Mouse (Mus musculus) testis, adult 2 months (tissue): ENCODE results near the gene Nt5c3b.

Experiments
- CTCF ChIP-seq: fragments of 200-500 bp; IDR thresholded peaks from 2 replicates; pipeline ENCODE4 v1.5.1; 2012; ENCODE audit warnings: low read depth, mild to moderate bottlenecking, inconsistent platforms, low read length, moderate library complexity; ENCODE audit not compliant: control insufficient read depth, insufficient read depth, insufficient replicate concordance
- POLR2A ChIP-seq: fragments of 200-500 bp; IDR thresholded peaks from 2 replicates; pipeline ENCODE4 v1.6.1; 2012; ENCODE audit warnings: low read depth, mild to moderate bottlenecking, inconsistent platforms, low read length, moderate library complexity; ENCODE audit not compliant: control insufficient read depth

DNA sequence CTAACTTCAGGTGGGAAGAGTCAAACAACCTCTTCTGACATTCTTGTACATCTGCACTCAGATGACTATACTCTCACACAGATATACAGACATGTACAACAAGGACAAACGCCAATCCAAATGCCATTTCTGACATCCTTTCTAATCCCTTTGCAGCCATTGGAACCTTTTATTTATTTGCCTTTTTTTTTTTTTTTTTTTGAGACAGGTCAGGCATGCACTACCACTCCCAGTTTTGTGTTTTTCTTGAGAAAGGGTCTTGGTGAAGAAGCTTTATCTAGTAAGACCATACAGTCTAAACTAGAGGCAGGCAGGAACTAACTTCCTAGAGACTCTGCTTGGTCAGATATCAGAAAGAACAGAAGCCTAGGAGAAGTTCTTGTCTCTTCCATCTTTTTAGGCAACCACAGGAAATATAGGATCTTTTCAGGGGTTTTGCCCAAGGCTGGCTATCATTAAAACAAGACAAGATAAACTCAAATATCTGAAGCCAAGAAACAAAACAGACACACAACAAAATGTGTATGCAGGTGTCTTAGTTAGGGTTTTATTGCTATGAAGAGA lies 23.7 kb upstream of the Nt5c3b start:
- TF ChIP-seq POLR2A (no peak), CTCF (no peak)
